Mouse (Mus musculus) heart, embryonic 15.5 days (tissue): ENCODE measurements at regions not wholly inside any gene's neighbourhood (a gene's known extent, or its start where the extent isn't known, plus 50 kb on each side); places are given as distances from the start of the nearest gene placed in this dataset.

Source experiments
- ATAC-seq: fragments of 200-750 bp; cut with Nextera tagmentation; replicated peaks from 2 replicates; pipeline ENCODE4 v1.8.0; 2017; ENCODE audit warnings: low read depth, moderate TSS enrichment; ENCODE audit not compliant: insufficient number of reproducible peaks, insufficient read depth, low FRiP score
- H3K27ac ChIP-seq: fragments of 300-500 bp; sonication (generic); 2 replicates; pipeline ENCODE4 v1.5.1; 2015; ENCODE audit warnings: mild to moderate bottlenecking, inconsistent platforms
- H3K27me3 ChIP-seq: fragments of 300-500 bp; sonication (generic); 2 replicates; pipeline ENCODE4 v1.6.1; 2015; ENCODE audit warnings: inconsistent platforms
- H3K36me3 ChIP-seq: fragments of 300-500 bp; sonication (generic); 2 replicates; pipeline ENCODE4 v1.6.1; 2015; ENCODE audit warnings: mild to moderate bottlenecking, inconsistent platforms
- H3K4me1 ChIP-seq: fragments of 300-500 bp; sonication (generic); replicated peaks from 2 replicates; pipeline ENCODE4 v1.6.1; 2015; ENCODE audit warnings: inconsistent platforms
- H3K4me2 ChIP-seq: fragments of 300-500 bp; sonication (generic); 2 replicates; pipeline ENCODE4 v1.6.1; 2015; ENCODE audit warnings: inconsistent platforms, mild to moderate bottlenecking, moderate library complexity
- H3K4me3 ChIP-seq: fragments of 300-500 bp; sonication (generic); 2 replicates; pipeline ENCODE4 v1.5.1; 2015; ENCODE audit warnings: mild to moderate bottlenecking, inconsistent platforms
- H3K9ac ChIP-seq: fragments of 300-500 bp; sonication (generic); 2 replicates; pipeline ENCODE4 v1.6.1; 2015; ENCODE audit warnings: mild to moderate bottlenecking, inconsistent platforms
- H3K9me3 ChIP-seq: fragments of 300-500 bp; sonication (generic); replicated peaks from 2 replicates; pipeline ENCODE4 v1.6.1; 2016; ENCODE audit warnings: inconsistent platforms
- WGBS: fragments of 180-500 bp; shearing (Covaris S2); methylation state at CpG from one replicate; pipeline ENCODE4 v1.1.7; 2015; ENCODE audit warnings: mixed read lengths; 5-methylcytosine and 5-hydroxymethylcytosine counted together

DNA sequence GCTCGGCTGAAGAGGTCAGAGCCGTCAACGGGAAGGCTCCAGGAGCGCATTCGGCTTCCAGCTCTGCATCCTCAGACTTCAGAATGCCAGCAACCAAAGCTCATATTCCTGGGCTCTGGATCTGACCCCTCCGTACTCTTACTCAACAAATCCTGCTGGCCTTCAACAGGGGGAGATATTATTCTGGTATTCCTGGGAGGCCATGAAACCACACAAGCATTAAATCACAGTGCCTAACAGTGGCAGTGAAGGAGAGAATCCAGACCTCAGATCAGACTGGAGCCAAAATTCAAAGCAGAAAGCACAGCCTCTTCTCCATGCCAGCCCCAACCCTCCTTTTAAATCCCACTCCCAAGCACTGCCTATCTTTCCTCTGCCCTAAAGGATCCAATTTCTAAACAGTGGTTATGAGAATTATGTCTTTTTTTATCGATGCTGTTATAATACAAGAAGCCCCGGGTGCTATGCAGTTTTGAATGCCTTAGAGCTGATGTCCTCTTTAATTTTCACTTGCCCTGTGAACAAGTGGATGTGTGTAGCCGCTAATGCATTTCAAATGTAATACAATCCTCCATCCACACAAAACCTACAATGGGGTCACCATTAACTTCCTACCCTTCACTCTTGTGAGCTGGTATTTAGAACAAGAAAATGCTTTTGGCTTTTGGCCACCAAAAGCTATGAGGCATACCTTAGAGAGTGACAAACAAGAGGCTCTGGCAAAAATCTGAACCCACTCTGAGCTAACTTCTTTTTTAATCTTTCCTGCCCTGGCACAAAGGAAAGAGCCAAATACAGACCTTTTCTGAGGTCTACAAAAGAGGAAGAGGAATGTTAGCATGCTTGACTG is 333.1 kb upstream of the Epha4 start:
- no peak overlapping the region for H3K27ac ChIP-seq
- H3K27me3 ChIP-seq = no peaks in the 10 kb centered on the region
- 0 out of 2 replicates have a peak, but pooled peaks cover 3% of the 10 kb centered on the region for H3K4me1 ChIP-seq
- H3K4me3 ChIP-seq = no peak overlapping the region
- H3K9ac ChIP-seq = no peak overlapping the region
- H3K36me3 ChIP-seq = no peaks in the 10 kb centered on the region
- no peaks in the 10 kb centered on the region for H3K9me3 ChIP-seq
- ATAC-seq = no peak
- no peak overlapping the region for H3K4me2 ChIP-seq
- 79% methylated on average over 9 of the region's 9 CpGs for WGBS

DNA sequence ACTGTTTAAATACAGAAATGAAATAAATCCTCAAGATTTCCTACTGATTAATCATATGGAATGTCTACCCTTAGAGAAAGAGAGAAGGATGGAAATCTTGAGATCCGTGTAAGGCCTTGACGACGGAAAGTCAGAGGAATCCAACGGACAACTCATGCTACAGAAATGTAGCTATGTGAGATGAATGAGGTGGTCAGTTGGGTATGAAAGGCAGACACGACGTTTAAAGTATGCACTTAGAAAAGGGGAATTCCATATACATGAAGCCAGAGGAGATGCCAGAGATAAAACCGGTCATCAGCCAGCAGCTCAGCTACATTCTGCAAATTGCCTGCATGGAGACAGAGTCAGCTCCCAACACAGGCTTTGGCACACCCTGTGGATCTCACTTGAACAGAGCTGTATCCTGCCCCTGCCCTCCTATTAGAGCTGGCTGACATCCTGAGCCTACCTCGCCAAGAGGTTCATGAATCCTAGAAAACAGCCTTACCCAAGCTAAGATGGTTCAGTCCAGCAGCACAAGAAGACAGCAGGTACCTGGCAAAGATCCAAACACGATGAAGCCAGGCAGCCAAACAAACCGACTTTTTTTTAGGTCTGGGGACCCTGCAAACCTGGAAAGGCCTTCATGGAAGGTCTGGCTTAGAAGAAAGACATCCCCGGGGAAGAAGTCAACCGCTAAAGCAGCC is 331.3 kb upstream of the Epha4 start:
- H3K9ac ChIP-seq = no peak overlapping the region
- H3K9me3 ChIP-seq = no peaks in the 10 kb centered on the region
- ATAC-seq = no peak
- H3K4me3 ChIP-seq = no peak overlapping the region
- no peak overlapping the region for H3K27ac ChIP-seq
- H3K4me1 ChIP-seq = 0 out of 2 replicates have a peak, but pooled peaks cover 3% of the 10 kb centered on the region
- 59% methylated on average over 12 of the region's 12 CpGs for WGBS
- H3K36me3 ChIP-seq = no peaks in the 10 kb centered on the region
- H3K4me2 ChIP-seq = no peak overlapping the region
- H3K27me3 ChIP-seq = no peaks in the 10 kb centered on the region

DNA sequence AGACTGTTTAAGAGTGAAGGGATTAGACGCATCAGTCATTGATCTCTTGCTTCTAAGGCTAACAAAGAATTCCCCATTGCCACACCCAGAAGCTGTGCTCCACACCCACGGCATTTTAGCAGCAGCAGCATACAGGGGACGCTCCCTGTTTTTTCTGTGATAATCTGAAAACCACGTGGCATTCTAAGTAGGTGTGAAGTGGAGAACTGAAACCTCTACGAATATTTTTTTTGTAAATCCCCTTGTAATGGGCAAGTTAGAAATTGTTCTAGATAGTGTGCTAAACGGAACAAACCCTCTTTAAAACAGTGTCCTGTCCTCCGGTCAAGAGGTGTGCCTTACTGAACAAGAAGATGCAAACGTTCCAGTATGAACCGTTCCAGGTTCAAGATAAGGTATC is 325.8 kb upstream of the Epha4 start:
- H3K27me3 ChIP-seq = no peaks in the 10 kb centered on the region
- no peak overlapping the region for H3K27ac ChIP-seq
- 39% methylated on average over 9 of the region's 9 CpGs for WGBS
- no peaks in the 10 kb centered on the region for H3K9me3 ChIP-seq
- no peak for ATAC-seq
- H3K9ac ChIP-seq = no peak overlapping the region
- no peak overlapping the region for H3K4me3 ChIP-seq
- H3K4me1 ChIP-seq = no peaks in the 10 kb centered on the region
- H3K36me3 ChIP-seq = no peaks in the 10 kb centered on the region
- no peak overlapping the region for H3K4me2 ChIP-seq

DNA sequence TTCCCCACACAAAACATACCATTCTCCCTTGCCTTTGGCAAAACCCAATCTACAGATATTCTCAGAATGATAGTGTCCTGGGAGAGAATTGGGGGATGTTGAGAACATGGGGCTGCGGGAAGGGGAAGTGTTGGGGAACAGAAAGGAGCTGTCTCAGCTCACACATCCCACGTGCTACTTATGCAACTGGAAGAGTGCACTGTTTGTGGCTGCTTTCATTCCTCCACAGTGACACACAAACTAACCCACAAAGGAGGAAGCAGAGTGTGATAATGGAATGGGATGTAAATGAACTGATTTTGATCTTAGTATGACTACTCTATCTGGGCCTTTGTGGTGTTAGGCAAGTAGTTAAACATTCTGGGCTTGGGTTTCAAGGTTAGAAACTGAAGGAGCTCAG is 317.3 kb upstream of the Epha4 start:
- WGBS = 47% methylated on average over 2 of the region's 2 CpGs
- Histone ChIP-seq H3K9me3 (no peaks in the 10 kb centered on the region), H3K4me1 (no peaks in the 10 kb centered on the region), H3K4me3 (no peak overlapping the region), H3K27ac (no peak overlapping the region), H3K9ac (no peak overlapping the region), H3K4me2 (no peak overlapping the region), H3K27me3 (no peaks in the 10 kb centered on the region), H3K36me3 (no peaks in the 10 kb centered on the region)
- no peak for ATAC-seq

DNA sequence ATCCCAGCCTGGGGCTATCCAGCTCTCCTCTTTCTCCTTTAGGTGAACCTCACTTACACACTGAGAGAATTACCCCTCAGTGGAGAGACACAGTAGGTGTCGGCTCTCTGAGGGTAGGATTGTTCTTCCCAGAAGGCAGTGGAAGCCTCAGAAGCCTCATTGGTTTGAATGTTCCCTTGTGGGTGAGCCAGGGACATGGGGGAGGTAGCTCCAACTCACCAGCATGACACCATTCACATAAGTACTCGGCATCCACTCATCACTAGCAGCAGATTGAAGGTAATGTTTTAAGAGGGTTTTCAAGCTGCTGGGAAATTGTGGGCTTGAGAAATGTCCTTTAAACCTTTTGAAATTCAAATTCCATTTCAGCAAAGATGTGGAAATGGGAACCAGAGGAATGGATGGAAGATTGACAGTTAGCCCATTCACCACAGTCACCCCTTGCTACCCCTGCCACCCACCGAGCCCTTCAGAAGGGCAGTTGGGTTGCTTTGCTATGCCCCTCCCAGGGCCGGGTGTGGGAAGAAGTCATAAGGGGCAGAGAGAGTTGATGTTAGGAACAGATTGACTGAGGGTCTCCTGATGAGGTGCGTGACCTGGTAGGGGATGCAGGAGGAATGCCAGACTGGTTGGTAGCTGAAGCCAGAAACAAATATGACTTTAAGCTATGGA is 310.0 kb upstream of the Epha4 start:
- H3K27me3 ChIP-seq = no peaks in the 10 kb centered on the region
- H3K4me1 ChIP-seq = 0 out of 2 replicates have a peak, but pooled peaks cover 4% of the 10 kb centered on the region
- ATAC-seq = no peak
- H3K4me3 ChIP-seq = no peak overlapping the region
- H3K27ac ChIP-seq = no peak overlapping the region
- no peaks in the 10 kb centered on the region for H3K9me3 ChIP-seq
- H3K4me2 ChIP-seq = no peak overlapping the region
- WGBS = 58% methylated on average over 5 of the region's 5 CpGs
- no peaks in the 10 kb centered on the region for H3K36me3 ChIP-seq
- no peak overlapping the region for H3K9ac ChIP-seq

DNA sequence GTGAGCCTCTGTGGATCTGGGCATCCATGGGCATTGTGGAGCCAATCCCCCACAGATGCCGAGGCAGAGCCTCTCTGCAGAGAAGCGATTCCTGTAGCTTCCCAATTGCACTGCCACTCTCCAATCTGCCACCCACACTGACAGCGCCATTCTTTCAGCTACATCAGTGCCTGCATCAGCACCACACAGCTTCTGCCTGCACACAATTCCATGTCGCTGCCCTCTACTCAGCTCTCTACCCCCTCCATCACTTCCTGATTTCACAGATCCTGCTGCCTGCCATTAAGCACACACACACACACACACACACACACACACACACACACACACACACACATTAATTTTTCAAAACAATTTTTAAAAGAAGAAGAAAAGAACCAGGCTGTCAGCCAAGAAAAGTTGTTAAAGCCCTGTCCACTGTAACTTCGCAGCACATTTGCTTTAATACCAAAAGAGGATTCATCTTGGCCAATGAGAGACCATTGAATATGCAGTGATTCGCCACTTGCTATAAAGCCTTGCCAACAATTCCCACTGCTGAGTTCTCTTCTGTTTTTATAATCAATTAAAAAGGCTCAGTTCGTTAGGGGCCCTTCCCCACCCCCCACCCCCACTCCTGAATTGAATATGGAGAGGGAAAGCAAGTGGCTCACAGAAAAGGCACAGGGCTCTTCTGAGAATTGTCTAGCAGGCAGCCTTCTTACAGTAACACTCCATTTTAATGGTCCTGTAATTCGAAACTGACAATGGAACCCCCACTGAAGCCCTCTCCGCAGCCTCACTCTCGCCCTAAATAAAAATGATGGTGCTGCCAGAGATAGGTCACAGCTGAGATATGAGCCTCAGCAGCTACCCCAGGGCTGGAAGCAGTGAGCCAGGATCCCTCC is 309.2 kb upstream of the Epha4 start:
- Histone ChIP-seq H3K4me3 (no peak overlapping the region), H3K9ac (no peak overlapping the region)
- no peak for ATAC-seq

DNA sequence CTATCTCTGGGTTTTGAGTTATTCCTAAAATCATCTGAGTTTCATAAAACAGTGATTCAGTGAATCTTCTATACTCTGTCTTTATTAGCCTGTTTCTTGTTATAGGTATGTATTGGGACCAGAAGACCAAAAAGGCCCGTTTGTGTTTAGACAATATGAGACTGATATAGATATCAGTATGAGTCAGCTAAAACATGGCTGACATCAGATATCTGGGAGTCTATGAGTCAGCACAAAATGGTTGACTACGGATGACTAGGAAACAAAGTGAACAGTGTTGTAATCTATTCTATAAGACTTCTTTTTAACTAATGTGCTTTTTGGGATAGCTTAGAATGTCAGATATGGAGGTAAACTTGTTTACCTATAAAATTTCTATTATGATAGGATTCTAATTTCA is 305.2 kb upstream of the Epha4 start:
- Histone ChIP-seq H3K4me1 (0 out of 2 replicates have a peak, but pooled peaks cover 4% of the 10 kb centered on the region), H3K27me3 (no peaks in the 10 kb centered on the region), H3K4me3 (no peak overlapping the region), H3K9me3 (no peaks in the 10 kb centered on the region), H3K36me3 (no peaks in the 10 kb centered on the region), H3K4me2 (no peak overlapping the region), H3K9ac (no peak overlapping the region), H3K27ac (no peak overlapping the region)
- ATAC-seq = no peak
- 62% methylated on average over 2 of the region's 2 CpGs for WGBS

More for the DNA sequence above, 309.2 kb upstream of the Epha4 start:
- no peaks in the 10 kb centered on the region for H3K27me3 ChIP-seq
- H3K36me3 ChIP-seq = no peaks in the 10 kb centered on the region
- H3K9me3 ChIP-seq = no peaks in the 10 kb centered on the region
- H3K4me1 ChIP-seq = 0 out of 2 replicates have a peak, but pooled peaks cover 4% of the 10 kb centered on the region
- no peak overlapping the region for H3K27ac ChIP-seq
- peak overlapping the region; percentile 29; the same call in 1 of the 2 replicates for H3K4me2 ChIP-seq
- WGBS = 34% methylated on average over 10 of the region's 10 CpGs

DNA sequence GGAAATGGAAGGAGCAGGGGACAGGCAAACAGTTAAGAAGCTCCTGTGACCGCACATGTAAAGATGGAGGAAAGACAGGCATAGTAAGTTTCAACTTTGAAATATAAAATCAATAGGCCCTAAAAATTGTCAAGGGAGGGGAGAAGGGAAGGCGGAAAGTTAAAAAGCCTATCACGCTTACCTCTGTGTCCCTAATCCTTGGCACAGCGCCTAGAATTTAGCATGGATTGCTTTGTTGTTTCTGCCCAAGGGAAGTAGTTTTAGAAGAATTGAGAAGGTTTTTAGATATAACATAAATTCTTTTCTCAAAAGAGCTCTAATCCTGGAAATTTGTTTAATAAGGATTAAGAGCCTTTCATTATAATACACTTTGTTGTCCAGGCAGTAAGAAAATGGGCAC is 300.6 kb upstream of the Epha4 start:
- H3K36me3 ChIP-seq = no peaks in the 10 kb centered on the region
- H3K4me3 ChIP-seq = no peak overlapping the region
- no peaks in the 10 kb centered on the region for H3K27me3 ChIP-seq
- WGBS = 83% methylated on average over 4 of the region's 4 CpGs
- no peak for ATAC-seq
- H3K4me2 ChIP-seq = no peak overlapping the region
- H3K9ac ChIP-seq = no peak overlapping the region
- no peaks in the 10 kb centered on the region for H3K9me3 ChIP-seq
- H3K4me1 ChIP-seq = no peaks in the 10 kb centered on the region
- H3K27ac ChIP-seq = no peak overlapping the region

DNA sequence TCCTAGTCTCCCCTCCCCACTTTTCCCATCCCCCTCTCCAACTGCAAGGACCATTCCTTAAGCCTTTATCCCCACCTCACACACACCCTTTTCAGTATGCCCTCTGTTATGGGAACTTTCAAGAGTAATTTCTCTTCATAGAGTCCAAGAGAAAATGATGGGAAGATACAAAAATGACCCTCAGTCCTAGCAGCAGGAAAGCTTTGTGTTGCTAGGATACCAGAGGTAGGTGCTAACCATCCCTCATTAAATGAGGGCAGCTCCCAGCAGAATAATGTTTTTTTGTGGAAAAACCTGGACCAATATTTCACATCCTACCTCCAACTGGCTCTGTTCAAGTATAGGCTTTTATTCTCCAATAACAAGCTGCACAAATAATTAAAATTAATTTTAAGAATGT is 296.7 kb upstream of the Epha4 start:
- H3K27ac ChIP-seq = no peak overlapping the region
- H3K36me3 ChIP-seq = no peaks in the 10 kb centered on the region
- no peaks in the 10 kb centered on the region for H3K27me3 ChIP-seq
- H3K4me1 ChIP-seq = no peaks in the 10 kb centered on the region
- H3K9ac ChIP-seq = no peak overlapping the region
- H3K4me3 ChIP-seq = no peak overlapping the region
- H3K4me2 ChIP-seq = no peak overlapping the region
- H3K9me3 ChIP-seq = no peaks in the 10 kb centered on the region
- no peak for ATAC-seq

DNA sequence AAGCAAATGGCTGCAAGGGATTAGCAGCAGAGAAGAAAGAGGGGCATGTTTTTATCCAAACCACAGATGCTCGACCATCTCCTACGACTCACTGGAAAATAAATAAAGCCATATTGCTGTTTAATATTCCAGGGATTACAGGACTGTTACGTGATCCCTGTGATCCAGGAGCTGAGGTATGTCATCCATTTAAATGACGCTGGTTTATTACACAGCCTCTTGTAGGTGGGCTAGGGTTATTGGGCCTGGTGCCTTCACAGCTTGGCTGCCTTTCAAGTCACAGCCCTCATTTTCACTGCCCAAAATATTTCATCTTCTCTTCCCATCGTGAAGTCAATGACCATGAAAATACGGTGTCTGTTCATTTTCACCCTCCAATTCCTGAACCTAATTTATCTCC is 276.1 kb upstream of the Epha4 start:
- 76% methylated on average over 6 of the region's 6 CpGs for WGBS
- no peak overlapping the region for H3K4me2 ChIP-seq
- no peaks in the 10 kb centered on the region for H3K36me3 ChIP-seq
- no peak overlapping the region for H3K27ac ChIP-seq
- H3K9ac ChIP-seq = no peak overlapping the region
- no peak overlapping the region for H3K4me3 ChIP-seq
- no peak for ATAC-seq
- H3K9me3 ChIP-seq = no peaks in the 10 kb centered on the region
- H3K4me1 ChIP-seq = no peaks in the 10 kb centered on the region
- no peaks in the 10 kb centered on the region for H3K27me3 ChIP-seq

DNA sequence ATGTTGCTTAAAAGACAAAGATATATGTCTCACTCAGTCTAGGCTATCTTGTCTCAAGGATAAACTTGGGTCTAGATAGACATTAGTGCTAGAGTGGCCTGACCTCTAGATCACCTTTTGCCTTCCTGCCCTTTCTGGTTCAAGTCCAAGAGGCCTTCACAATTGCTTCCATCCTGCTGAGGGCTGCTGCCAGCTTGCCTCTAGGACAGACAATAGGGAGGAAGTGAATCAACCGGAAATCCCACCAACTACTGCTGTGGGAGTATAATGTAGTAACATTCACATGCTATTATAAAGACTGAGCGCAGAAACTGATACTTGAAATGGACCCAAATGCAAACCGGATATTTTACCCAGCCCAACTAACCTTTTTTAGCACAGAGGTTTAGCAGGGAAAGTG is 239.4 kb upstream of the Epha4 start:
- Histone ChIP-seq H3K4me2 (no peak overlapping the region), H3K4me3 (no peak overlapping the region), H3K9me3 (no peaks in the 10 kb centered on the region), H3K27me3 (no peaks in the 10 kb centered on the region), H3K27ac (no peak overlapping the region), H3K9ac (no peak overlapping the region), H3K4me1 (no peaks in the 10 kb centered on the region), H3K36me3 (no peaks in the 10 kb centered on the region)
- ATAC-seq = no peak
- 66% methylated on average over 3 of the region's 3 CpGs for WGBS
